Mouse (Mus musculus): Measurements from ENCODE around the gene Ptbp3. TPM values are rescaled to one million over a fixed set of nuclear protein-coding genes. Genes with fewer than 3 reads are reported as not detected.

Ptbp3 gene
- polyA plus RNA-seq, 1 experiment from 2014 or later = 66.9 TPM

GRCm38 (mm10) chr4:59444085-59444484, 105.1 kb downstream of the Ptbp3 start:
- H3K27ac ChIP-seq = no peak overlapping the region
- H3K9me3 ChIP-seq = no peaks in the 10 kb centered on the region
- H3K9ac ChIP-seq = no peak overlapping the region
- H3K27me3 ChIP-seq (replicated peaks) = no peaks in the 10 kb centered on the region
- no peak for ATAC-seq
- no peaks in the 10 kb centered on the region for H3K36me3 ChIP-seq
- no peak overlapping the region for H3K4me3 ChIP-seq (replicated peaks)
- peaks cover 9% of the 10 kb centered on the region; the same call in 1 of the 2 replicates for H3K4me1 ChIP-seq (replicated peaks)
- no peak overlapping the region for H3K4me2 ChIP-seq (replicated peaks)
- WGBS = 76% methylated on average over 4 of the region's 4 CpGs

DNA sequence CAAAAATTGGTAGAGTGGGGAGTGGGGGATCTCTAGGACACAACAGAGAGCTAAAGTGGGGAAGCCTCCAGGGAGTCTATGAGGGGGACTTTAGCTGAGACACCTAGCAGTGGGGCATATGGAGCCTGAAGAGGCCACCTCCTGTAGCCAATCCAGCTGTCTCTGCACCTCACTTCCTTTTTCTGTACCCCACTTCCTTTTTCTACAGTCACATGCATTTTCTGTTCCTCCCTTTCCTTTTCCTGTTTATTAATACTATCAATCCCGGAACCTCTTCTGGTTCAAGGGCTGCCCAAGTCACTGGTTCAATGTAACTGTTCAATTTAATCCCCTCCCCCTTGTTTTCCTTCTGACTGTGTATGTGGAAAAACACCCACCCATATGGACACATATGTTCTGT, 107.9 kb downstream of the Ptbp3 start:
- H3K4me2 ChIP-seq (replicated peaks) = no peak overlapping the region
- H3K27ac ChIP-seq = no peak overlapping the region
- H3K4me3 ChIP-seq (replicated peaks) = no peak overlapping the region
- H3K9ac ChIP-seq = no peak overlapping the region
- H3K9me3 ChIP-seq = no peaks in the 10 kb centered on the region
- no peaks in the 10 kb centered on the region for H3K36me3 ChIP-seq
- WGBS = 62% methylated on average over 1 of the region's 1 CpGs
- no peaks in the 10 kb centered on the region for H3K27me3 ChIP-seq (replicated peaks)
- H3K4me1 ChIP-seq (replicated peaks) = 0 out of 2 replicates have a peak, but pooled peaks cover 3% of the 10 kb centered on the region
- no peak for ATAC-seq

DNA sequence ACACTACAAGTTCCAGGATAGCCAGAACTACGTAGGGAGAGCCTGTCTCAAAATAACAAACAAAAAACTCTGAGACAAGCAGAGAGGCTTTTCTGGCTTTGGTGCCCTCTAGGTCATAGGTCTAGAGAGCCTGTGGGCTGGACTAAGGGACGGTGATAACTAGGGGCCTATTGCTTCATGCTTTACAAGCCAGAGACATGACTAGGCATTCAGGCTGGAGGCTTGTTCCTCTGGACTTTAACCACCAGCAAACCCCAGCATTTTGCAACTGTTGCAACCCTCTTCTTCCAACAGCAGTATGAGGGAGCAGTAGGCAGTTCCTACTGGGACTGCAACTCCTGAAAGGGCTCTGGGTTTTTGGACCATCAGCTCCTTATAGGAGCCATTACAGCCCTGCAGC, 109.2 kb downstream of the Ptbp3 start:
- Histone ChIP-seq H3K4me3 (replicated peaks) (no peak overlapping the region), H3K9me3 (no peaks in the 10 kb centered on the region), H3K4me2 (replicated peaks) (no peak overlapping the region), H3K27me3 (replicated peaks) (no peaks in the 10 kb centered on the region), H3K9ac (no peak overlapping the region), H3K36me3 (no peaks in the 10 kb centered on the region), H3K4me1 (replicated peaks) (no peaks in the 10 kb centered on the region), H3K27ac (peak overlapping the region; percentile 66)
- 46% methylated on average over 2 of the region's 2 CpGs for WGBS
- ATAC-seq = peak; percentile 79

GRCm38 (mm10) chr4:59439041-59439440, 110.1 kb downstream of the Ptbp3 start:
- Histone ChIP-seq H3K9ac (no peak overlapping the region), H3K27ac (peak overlapping the region; percentile 28; the same call in 1 of the 2 replicates), H3K9me3 (no peaks in the 10 kb centered on the region), H3K27me3 (replicated peaks) (no peaks in the 10 kb centered on the region), H3K4me1 (replicated peaks) (no peaks in the 10 kb centered on the region), H3K4me3 (replicated peaks) (peak overlapping the region; percentile 72), H3K4me2 (replicated peaks) (peak overlapping the region; percentile 97), H3K36me3 (no peaks in the 10 kb centered on the region)
- WGBS = 16% methylated on average over 5 of the region's 5 CpGs
- no peak for ATAC-seq

GRCm38 (mm10) chr4:59437990-59438854, 110.9 kb downstream of the Ptbp3 start, which contains the start of gene Susd1:
Gene Susd1 (minus strand): TSS chr4:59438633.
- H3K4me3 ChIP-seq (replicated peaks) = peak within 1 kb of the TSS; percentile 72
- H3K4me1 ChIP-seq (replicated peaks) = no peaks in the 10 kb centered on the region
- WGBS = under 1% methylated on average over 75 of the region's 75 CpGs

DNA sequence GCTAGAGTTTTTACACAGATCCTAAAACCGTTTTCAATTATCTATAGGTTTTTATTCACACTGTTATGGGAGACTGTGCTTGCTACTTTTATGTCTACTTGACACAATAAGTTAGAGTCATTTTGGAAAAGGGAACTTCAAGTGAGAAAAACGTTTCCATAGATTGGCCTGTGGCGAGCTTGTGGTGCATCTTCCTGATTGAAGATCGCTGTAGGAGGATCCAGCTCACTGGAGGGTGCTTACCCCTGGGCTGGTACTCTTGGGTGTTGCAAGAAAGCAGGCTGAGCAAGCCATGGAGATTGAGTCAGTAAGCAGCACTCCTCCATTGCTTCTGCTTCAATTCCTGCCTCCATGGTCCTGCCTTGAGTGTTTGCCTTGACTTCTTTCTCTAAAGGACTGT, 113.2 kb downstream of the Ptbp3 start:
- Histone ChIP-seq H3K9me3 (no peaks in the 10 kb centered on the region), H3K27me3 (replicated peaks) (no peaks in the 10 kb centered on the region), H3K27ac (no peak overlapping the region), H3K9ac (no peak overlapping the region), H3K4me3 (replicated peaks) (no peak overlapping the region), H3K4me1 (replicated peaks) (no peaks in the 10 kb centered on the region), H3K4me2 (replicated peaks) (no peak overlapping the region), H3K36me3 (no peaks in the 10 kb centered on the region)
- 87% methylated on average over 4 of the region's 4 CpGs for WGBS
- no peak for ATAC-seq

More at GRCm38 (mm10) chr4:59437990-59438854, 110.9 kb downstream of the Ptbp3 start, which contains the start of gene Susd1:
- no peaks in the 10 kb centered on the region for H3K36me3 ChIP-seq
- ATAC-seq = peak; percentile 86
- peak within 1 kb of the TSS; percentile 97 for H3K4me2 ChIP-seq (replicated peaks)
- peak within 1 kb of the TSS; percentile 85 for H3K9ac ChIP-seq
- no peaks in the 10 kb centered on the region for H3K9me3 ChIP-seq
- peak within 1 kb of the TSS; percentile 84 for H3K27ac ChIP-seq
- H3K27me3 ChIP-seq (replicated peaks) = no peaks in the 10 kb centered on the region

- H3K4me3 ChIP-seq (replicated peaks) = no peak overlapping the region
- WGBS = 55% methylated on average over 3 of the region's 3 CpGs
These were observed 115.1 kb downstream of the Ptbp3 start for GRCm38 (mm10) chr4:59434039-59434438.

GRCm38 (mm10) chr4:59429128-59429527, 120.0 kb downstream of the Ptbp3 start:
- H3K36me3 ChIP-seq = no peaks in the 10 kb centered on the region
- ATAC-seq = no peak
- no peaks in the 10 kb centered on the region for H3K4me1 ChIP-seq (replicated peaks)
- no peak overlapping the region for H3K4me3 ChIP-seq (replicated peaks)
- WGBS = 81% methylated on average over 6 of the region's 6 CpGs
- H3K27ac ChIP-seq = no peak overlapping the region
- no peaks in the 10 kb centered on the region for H3K27me3 ChIP-seq (replicated peaks)
- no peak overlapping the region for H3K4me2 ChIP-seq (replicated peaks)
- no peaks in the 10 kb centered on the region for H3K9me3 ChIP-seq
- H3K9ac ChIP-seq = no peak overlapping the region

More at GRCm38 (mm10) chr4:59434039-59434438, 115.1 kb downstream of the Ptbp3 start:
- Histone ChIP-seq H3K9ac (no peak overlapping the region), H3K27ac (0 out of 2 replicates have a peak overlapping the region, but pooled peaks have one; percentile 18), H3K27me3 (replicated peaks) (no peaks in the 10 kb centered on the region), H3K9me3 (no peaks in the 10 kb centered on the region), H3K36me3 (no peaks in the 10 kb centered on the region), H3K4me1 (replicated peaks) (no peaks in the 10 kb centered on the region), H3K4me2 (replicated peaks) (peak overlapping the region; percentile 18; the same call in 1 of the 2 replicates)
- peak; percentile 72 for ATAC-seq

GRCm38 (mm10) chr4:59426429-59426828, 122.7 kb downstream of the Ptbp3 start:
- no peak for ATAC-seq
- 85% methylated on average over 5 of the region's 5 CpGs for WGBS
- Histone ChIP-seq H3K36me3 (no peaks in the 10 kb centered on the region), H3K27me3 (replicated peaks) (no peaks in the 10 kb centered on the region), H3K9me3 (no peaks in the 10 kb centered on the region), H3K27ac (no peak overlapping the region), H3K4me3 (replicated peaks) (no peak overlapping the region), H3K9ac (no peak overlapping the region), H3K4me1 (replicated peaks) (no peaks in the 10 kb centered on the region), H3K4me2 (replicated peaks) (no peak overlapping the region)

- Histone ChIP-seq H3K9me3 (no peaks in the 10 kb centered on the region), H3K36me3 (no peaks in the 10 kb centered on the region), H3K9ac (no peak overlapping the region), H3K27ac (no peak overlapping the region), H3K27me3 (replicated peaks) (no peaks in the 10 kb centered on the region), H3K4me1 (replicated peaks) (no peaks in the 10 kb centered on the region), H3K4me3 (replicated peaks) (no peak overlapping the region), H3K4me2 (replicated peaks) (no peak overlapping the region)
- ATAC-seq = no peak
These were observed 126.4 kb downstream of the Ptbp3 start for GRCm38 (mm10) chr4:59422808-59423207.

- Histone ChIP-seq H3K27me3 (replicated peaks) (no peaks in the 10 kb centered on the region), H3K9me3 (no peaks in the 10 kb centered on the region), H3K4me3 (replicated peaks) (no peak overlapping the region), H3K36me3 (no peaks in the 10 kb centered on the region), H3K4me2 (replicated peaks) (no peak overlapping the region), H3K9ac (no peak overlapping the region), H3K27ac (no peak overlapping the region), H3K4me1 (replicated peaks) (no peaks in the 10 kb centered on the region)
- no peak for ATAC-seq
- WGBS = 33% methylated on average over 5 of the region's 5 CpGs
These were observed 127.0 kb downstream of the Ptbp3 start for GRCm38 (mm10) chr4:59422025-59422783.

Data from intestine, embryonic 15.5 days (tissue).